ENCODE assay signal across 20 mouse cellular contexts in genomic region chr2:91791621-91792020, GRCm38 (mm10).
DNase-seq lines count a peak whose midpoint lies in the region; ATAC-seq lines count a peak whose summit lies in the region.
"Had no signal": no experiment of that assay in that cellular context is flagged by ENCODE, and none has a peak within 500 bp of the region (broad histone marks: within the 10 kb centered on the region; RNA-seq: fewer than 3 reads in every experiment).

No protein-coding gene starts in this region.

- no peaks in the 10 kb centered on the region for H3K9me3 ChIP-seq in heart, embryonic 12.5 days (replicated peaks)
- H3K9me3 ChIP-seq: forebrain, embryonic 13.5 days; heart, embryonic 13.5 days; midbrain, embryonic 12.5 days had no signal

- H3K27ac ChIP-seq in heart, embryonic 12.5 days (ENCODE audit: poor library complexity, severe bottlenecking): no peak overlapping the region
- H3K27ac ChIP-seq: forebrain, embryonic 13.5 days; heart, embryonic 13.5 days; macrophage; midbrain, embryonic 12.5 days had no signal

- no peaks in the 10 kb centered on the region for H3K27me3 ChIP-seq in heart, embryonic 12.5 days (replicated peaks)
- H3K27me3 ChIP-seq: forebrain, embryonic 13.5 days; heart, embryonic 13.5 days; midbrain, embryonic 12.5 days had no signal

- 20% methylated on average over 2 of the region's 2 CpGs for WGBS in heart, embryonic 12.5 days

- no peak overlapping the region for H3K4me3 ChIP-seq in heart, embryonic 12.5 days
- H3K4me3 ChIP-seq: forebrain, embryonic 13.5 days; heart, embryonic 13.5 days; midbrain, embryonic 12.5 days had no signal

- peak; percentile 81 for ATAC-seq in frontal cortex, adult (ENCODE audit: low TSS enrichment)
- ATAC-seq in heart, embryonic 12.5 days (ENCODE audit: insufficient number of reproducible peaks, low FRiP score): no peak
- ATAC-seq: forebrain, embryonic 13.5 days; hindbrain, embryonic 16.5 days; liver, postnatal 0 days had no signal

- peaks cover 17% of the 10 kb centered on the region for H3K4me1 ChIP-seq in heart, embryonic 12.5 days (replicated peaks)
- H3K4me1 ChIP-seq: forebrain, embryonic 13.5 days; midbrain, embryonic 12.5 days had no signal

- DNase-seq in frontal cortex, postnatal 25 days (ENCODE audit: low spot score in 2 of 2): no peak
- DNase-seq in lung, postnatal 25 days (ENCODE audit: low spot score): peak; percentile 4
- DNase-seq in lung, postnatal 10 days: no peak
- DNase-seq in T-cell, adult 2 months (ENCODE audit: low spot score): peak; percentile 29
- peak; percentile 12 for DNase-seq in mesoderm, embryonic 11.5 days (ENCODE audit: low read depth, low spot score)
- DNase-seq: cerebellum, postnatal 14 days; heart, postnatal 4 days; kidney, adult 11 months; kidney, postnatal 10 days; liver; liver, postnatal 0 days; spleen, adult 18-20 months; thymus, postnatal 36 days had no signal

- no peaks in the 10 kb centered on the region for H3K36me3 ChIP-seq in heart, embryonic 12.5 days
- H3K36me3 ChIP-seq: heart, embryonic 13.5 days; midbrain, embryonic 12.5 days had no signal

- no peak overlapping the region for H3K4me2 ChIP-seq in heart, embryonic 12.5 days
- H3K4me2 ChIP-seq: forebrain, embryonic 13.5 days; heart, embryonic 13.5 days; midbrain, embryonic 12.5 days had no signal

- no peak overlapping the region for H3K9ac ChIP-seq in heart, embryonic 12.5 days
- H3K9ac ChIP-seq: forebrain, embryonic 13.5 days; heart, embryonic 13.5 days; liver, postnatal 0 days; midbrain, embryonic 12.5 days had no signal

Comparison
In these comparisons a context has a peak if more than half of its experiments do, and no peak if none do; other contexts are left out.
1. DNase-seq: peak in lung, postnatal 25 days (single experiment), T-cell, adult 2 months (single experiment) and mesoderm, embryonic 11.5 days (single experiment); none in frontal cortex, postnatal 25 days (0 of 2) and lung, postnatal 10 days (single experiment).